Mouse (Mus musculus) neural tube, embryonic 14.5 days (tissue): ENCODE data around the gene Krtcap3. TPM values are rescaled to one million over a fixed set of nuclear protein-coding genes. Genes with fewer than 3 reads are reported as not detected.

Experiments used
- ATAC-seq: fragments of 200-750 bp; cut with Nextera tagmentation; 2 replicates; pipeline ENCODE4 v1.8.0; 2017; ENCODE audit warnings: low read depth, mild to moderate bottlenecking, moderate TSS enrichment, moderate library complexity
- H3K27ac ChIP-seq: fragments of 300-500 bp; sonication (generic); 2 replicates; pipeline ENCODE4 v1.5.1; 2014; ENCODE audit warnings: low read depth, mild to moderate bottlenecking, control low read depth, low read length, moderate library complexity, mixed read lengths
- H3K27me3 ChIP-seq: fragments of 300-500 bp; sonication (generic); 2 replicates; pipeline ENCODE4 v1.6.1; 2014; ENCODE audit warnings: low read length; ENCODE audit not compliant: control insufficient read depth, insufficient read depth
- H3K36me3 ChIP-seq: fragments of 300-500 bp; sonication (generic); 2 replicates; pipeline ENCODE4 v1.6.1; 2014; ENCODE audit warnings: low read length, mixed read lengths; ENCODE audit not compliant: control insufficient read depth, insufficient read depth
- H3K4me1 ChIP-seq: fragments of 300-500 bp; sonication (generic); 2 replicates; pipeline ENCODE4 v1.6.1; 2014; ENCODE audit warnings: low read length; ENCODE audit not compliant: control insufficient read depth, insufficient read depth
- H3K4me2 ChIP-seq: fragments of 300-500 bp; sonication (generic); 2 replicates; pipeline ENCODE4 v1.6.1; 2014; ENCODE audit warnings: mild to moderate bottlenecking, low read depth, low read length, control low read depth
- H3K4me3 ChIP-seq: fragments of 300-500 bp; sonication (generic); 2 replicates; pipeline ENCODE4 v1.5.1; 2014; ENCODE audit warnings: low read depth, low read length, control low read depth, mixed read lengths
- H3K9ac ChIP-seq: fragments of 300-500 bp; sonication (generic); replicated peaks from 2 replicates; pipeline ENCODE4 v1.6.1; 2014; ENCODE audit warnings: low read depth, mild to moderate bottlenecking, control low read depth, low read length, mixed read lengths
- H3K9me3 ChIP-seq: fragments of 300-500 bp; sonication (generic); 2 replicates; pipeline ENCODE4 v1.6.1; 2016; ENCODE audit warnings: low read length; ENCODE audit not compliant: control insufficient read depth
- WGBS: fragments of 180-500 bp; shearing (Covaris S2); extraction: QIAGEN DNeasy Blood & Tissue Kit; methylation state at CpG from one replicate; pipeline ENCODE4 v1.1.7; 2014; 5-methylcytosine and 5-hydroxymethylcytosine counted together
- polyA plus RNA-seq: library from polyadenylated mRNA; unstranded; fragments of >200 nt; fragmentation: Nextera tagmentation; extraction: Ambion mirVana; gene quantifications from 2 replicates; pipeline ENCODE4 v1.2.1, GENCODE M21; 2014

Gene Krtcap3
- polyA plus RNA-seq, 1 experiment from 2014 or later, result 2.7 TPM

- 83% methylated on average over 11 of the region's 11 CpGs for WGBS
- peaks cover 45% of the 10 kb centered on the region for H3K36me3 ChIP-seq
- H3K9me3 ChIP-seq, result no peaks in the 10 kb centered on the region
- no peak overlapping the region for H3K4me2 ChIP-seq
- no peaks in the 10 kb centered on the region for H3K27me3 ChIP-seq
- no peak for ATAC-seq
- H3K27ac ChIP-seq, result no peak overlapping the region
- no peaks in the 10 kb centered on the region for H3K4me1 ChIP-seq
- H3K4me3 ChIP-seq, result no peak overlapping the region
- no peak overlapping the region for H3K9ac ChIP-seq
These were observed 6.1 kb downstream of the Krtcap3 start for GRCm38 (mm10) chr5:31257616-31258015.

DNA sequence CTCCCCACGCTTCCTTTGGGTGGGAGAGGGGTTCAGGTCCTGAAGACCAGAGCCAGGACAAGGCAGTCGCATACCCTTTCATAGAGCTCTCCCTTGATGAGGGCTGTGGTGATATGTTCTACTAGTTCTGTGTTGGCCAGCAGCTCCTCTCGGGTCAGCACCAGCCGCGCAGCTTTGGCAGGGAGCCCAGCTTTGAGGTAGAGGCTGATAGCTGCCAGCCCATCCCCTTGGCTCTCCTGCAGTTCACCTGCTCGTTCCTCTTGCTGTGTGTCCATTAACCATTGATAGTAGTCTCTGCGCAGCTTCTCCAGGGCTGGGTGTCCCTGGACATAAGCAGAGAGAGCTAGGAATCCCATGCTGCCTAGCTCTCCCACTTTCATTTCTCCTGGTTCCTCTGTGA lies 14.6 kb downstream of the Krtcap3 start:
- H3K4me3 ChIP-seq, result no peak overlapping the region
- peaks cover 49% of the 10 kb centered on the region for H3K36me3 ChIP-seq
- H3K4me2 ChIP-seq, result no peak overlapping the region
- 96% methylated on average over 7 of the region's 7 CpGs for WGBS
- no peak overlapping the region for H3K9ac ChIP-seq
- H3K4me1 ChIP-seq, result no peaks in the 10 kb centered on the region
- H3K9me3 ChIP-seq, result no peaks in the 10 kb centered on the region
- no peaks in the 10 kb centered on the region for H3K27me3 ChIP-seq
- ATAC-seq, result no peak
- no peak overlapping the region for H3K27ac ChIP-seq

DNA sequence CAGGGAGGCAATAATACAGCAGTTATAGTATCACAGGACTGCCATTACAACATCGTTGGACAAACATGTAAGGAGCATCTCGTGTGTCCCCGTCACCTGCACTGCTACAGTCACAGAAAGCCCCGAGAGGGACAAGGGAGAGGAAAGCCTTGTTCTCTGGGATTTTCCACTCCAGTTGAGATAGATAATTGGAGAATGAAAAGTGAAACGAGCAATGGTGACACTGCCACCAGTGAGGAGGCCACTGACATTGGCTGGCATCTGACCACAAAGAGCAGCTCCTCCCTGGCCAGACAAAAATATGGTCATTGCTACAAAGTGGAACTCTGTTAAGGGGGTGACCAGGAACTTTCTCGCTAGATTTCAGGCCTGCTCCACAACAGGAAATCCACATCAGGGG lies 16.2 kb downstream of the Krtcap3 start:
- Histone ChIP-seq H3K9ac (no peak overlapping the region), H3K4me2 (no peak overlapping the region), H3K4me1 (no peaks in the 10 kb centered on the region), H3K27ac (no peak overlapping the region), H3K36me3 (peaks cover 55% of the 10 kb centered on the region), H3K4me3 (no peak overlapping the region), H3K27me3 (no peaks in the 10 kb centered on the region), H3K9me3 (no peaks in the 10 kb centered on the region)
- WGBS, result 71% methylated on average over 6 of the region's 6 CpGs
- ATAC-seq, result no peak

- ATAC-seq, result no peak
- Histone ChIP-seq H3K9me3 (no peaks in the 10 kb centered on the region), H3K4me2 (no peak overlapping the region), H3K27me3 (no peaks in the 10 kb centered on the region), H3K4me3 (no peak overlapping the region), H3K36me3 (peaks cover 29% of the 10 kb centered on the region), H3K27ac (no peak overlapping the region), H3K9ac (no peak overlapping the region), H3K4me1 (no peaks in the 10 kb centered on the region)
- WGBS, result 92% methylated on average over 6 of the region's 6 CpGs
These were observed 21.5 kb downstream of the Krtcap3 start for GRCm38 (mm10) chr5:31273018-31273417.

GRCm38 (mm10) chr5:31279245-31279988 lies 27.9 kb downstream of the Krtcap3 start:
- Histone ChIP-seq H3K4me3 (no peak overlapping the region), H3K4me2 (no peak overlapping the region), H3K27ac (no peak overlapping the region), H3K9ac (no peak overlapping the region), H3K36me3 (peaks cover 52% of the 10 kb centered on the region), H3K27me3 (no peaks in the 10 kb centered on the region), H3K4me1 (no peaks in the 10 kb centered on the region), H3K9me3 (no peaks in the 10 kb centered on the region)
- WGBS, result 89% methylated on average over 20 of the region's 20 CpGs
- no peak for ATAC-seq

DNA sequence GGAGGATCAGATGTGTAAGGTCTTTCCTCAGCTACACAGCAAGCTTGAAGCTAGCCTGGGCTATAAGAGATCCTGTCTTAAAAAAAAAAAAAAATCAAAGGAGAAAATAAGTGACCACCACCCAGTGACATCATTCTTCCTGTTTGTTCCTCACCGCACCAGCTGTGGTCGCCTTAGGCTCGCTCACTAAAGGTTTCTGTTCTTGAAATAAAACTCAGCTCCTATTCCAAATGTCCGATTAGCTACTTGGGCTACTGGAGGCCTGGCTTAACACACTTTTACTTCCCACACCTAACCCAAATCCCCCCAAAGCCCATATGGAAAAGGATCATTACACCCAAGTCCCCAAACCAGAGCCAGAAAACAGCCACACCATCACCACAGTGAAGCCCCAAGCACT lies 36.7 kb downstream of the Krtcap3 start:
- Histone ChIP-seq H3K9me3 (no peaks in the 10 kb centered on the region), H3K9ac (no peak overlapping the region), H3K4me3 (no peak overlapping the region), H3K4me1 (0 out of 2 replicates have a peak, but pooled peaks cover 3% of the 10 kb centered on the region), H3K27ac (no peak overlapping the region), H3K36me3 (peaks cover 40% of the 10 kb centered on the region), H3K27me3 (no peaks in the 10 kb centered on the region), H3K4me2 (no peak overlapping the region)
- 82% methylated on average over 4 of the region's 4 CpGs for WGBS
- no peak for ATAC-seq

- WGBS, result 77% methylated on average over 3 of the region's 3 CpGs
- Histone ChIP-seq H3K27ac (no peak overlapping the region), H3K36me3 (peaks cover 40% of the 10 kb centered on the region), H3K9me3 (no peaks in the 10 kb centered on the region), H3K4me3 (no peak overlapping the region), H3K27me3 (no peaks in the 10 kb centered on the region), H3K4me1 (peaks cover 3% of the 10 kb centered on the region; the same call in 1 of the 2 replicates), H3K9ac (no peak overlapping the region), H3K4me2 (no peak overlapping the region)
- ATAC-seq, result no peak
These were observed 37.2 kb downstream of the Krtcap3 start for GRCm38 (mm10) chr5:31288655-31289054.

GRCm38 (mm10) chr5:31289626-31290230 lies 38.2 kb downstream of the Krtcap3 start:
- H3K9ac ChIP-seq, result no peak overlapping the region

More at GRCm38 (mm10) chr5:31289626-31290230, 38.2 kb downstream of the Krtcap3 start:
- Histone ChIP-seq H3K9me3 (no peaks in the 10 kb centered on the region), H3K36me3 (peaks cover 36% of the 10 kb centered on the region), H3K4me1 (peaks cover 12% of the 10 kb centered on the region), H3K4me3 (no peak overlapping the region), H3K27ac (no peak overlapping the region), H3K4me2 (peak overlapping the region; percentile 93; the same call in 1 of the 2 replicates), H3K27me3 (no peaks in the 10 kb centered on the region)
- 91% methylated on average over 3 of the region's 3 CpGs for WGBS
- no peak for ATAC-seq
